Mouse (Mus musculus) small intestine, adult 2 months (tissue): Measurements from ENCODE around the gene Hamp2.

ENCODE experiments used
- CTCF ChIP-seq: fragments of 200-500 bp; IDR thresholded peaks from 2 replicates; pipeline ENCODE4 v1.5.1; 2012; ENCODE audit warnings: low read depth, mild to moderate bottlenecking, control low read depth, inconsistent platforms, low read length, moderate library complexity, mixed read lengths; ENCODE audit not compliant: insufficient replicate concordance, insufficient read length; ENCODE audit errors: extremely low read depth
- POLR2A ChIP-seq: fragments of 200-500 bp; IDR thresholded peaks from 2 replicates; pipeline ENCODE4 v1.6.1; 2012; ENCODE audit warnings: low read depth, mild to moderate bottlenecking, control low read depth, inconsistent platforms, low read length, moderate library complexity

- TF ChIP-seq POLR2A: no peak
- TF ChIP-seq CTCF: no peak
Measured at GRCm38 (mm10) chr7:30924071-30924470, 410 bp downstream of the Hamp2 start.
